Mouse (Mus musculus) kidney, adult 2 months (tissue): ENCODE measurements around the gene Zfp689. TPM values are rescaled to one million over a fixed set of nuclear protein-coding genes. Genes with fewer than 3 reads are reported as not detected.

Experiments used
- DNase-seq: peaks from one replicate; pipeline ENCODE4 v3.0.0; 2021
- H3K27ac ChIP-seq: fragments of 200-500 bp; 2 replicates; pipeline ENCODE4 v1.5.1; 2012; ENCODE audit warnings: low read depth, low read length, control low read depth, inconsistent platforms; ENCODE audit not compliant: insufficient read depth
- H3K27me3 ChIP-seq: fragments of 200-500 bp; replicated peaks from 2 replicates; pipeline ENCODE4 v1.6.1; 2012; ENCODE audit warnings: mild to moderate bottlenecking, moderate library complexity, low read length, inconsistent platforms; ENCODE audit not compliant: control insufficient read depth, insufficient read depth
- H3K36me3 ChIP-seq: fragments of 200-500 bp; 2 replicates; pipeline ENCODE4 v1.6.1; 2012; ENCODE audit warnings: mild to moderate bottlenecking, moderate library complexity, low read length, inconsistent platforms; ENCODE audit not compliant: control insufficient read depth, insufficient read depth
- H3K4me1 ChIP-seq: fragments of 200-500 bp; 2 replicates; pipeline ENCODE4 v1.6.1; 2011; ENCODE audit warnings: low read length; ENCODE audit not compliant: control insufficient read depth, insufficient read depth
- H3K4me3 ChIP-seq: fragments of 200-500 bp; 2 replicates; pipeline ENCODE4 v1.5.1; 2011; ENCODE audit warnings: mild to moderate bottlenecking, low read depth, low read length, control low read depth; ENCODE audit not compliant: insufficient read depth
- CTCF ChIP-seq: fragments of 200-500 bp; conservative IDR thresholded peaks from 2 replicates; pipeline ENCODE4 v1.5.1; 2011; ENCODE audit warnings: low read depth, mild to moderate bottlenecking, control low read depth, low read length, moderate library complexity, mixed read lengths; ENCODE audit not compliant: insufficient read depth, insufficient read length
- POLR2A ChIP-seq: fragments of 200-500 bp; IDR thresholded peaks from one replicate; pipeline ENCODE4 v1.6.1; 2011; ENCODE audit warnings: low read depth, low read length, control low read depth
- WGBS: fragments of 180-500 bp; shearing (Covaris S2); methylation state at CpG from one replicate; pipeline ENCODE4 v1.1.7; 2018; 5-methylcytosine and 5-hydroxymethylcytosine counted together
- polyA plus RNA-seq: library from polyadenylated mRNA; depleted of rRNA; stranded (reverse); fragments of >200 nt; gene quantifications from 2 replicates; pipeline ENCODE4 v1.2.3, GENCODE M21; 2012

The Zfp689 gene
- polyA plus RNA-seq, 1 experiment, result 3.0 TPM

GRCm38 (mm10) chr7:127485416-127485815 is 36.5 kb upstream of the Zfp689 start:
- no peak for DNase-seq
- Histone ChIP-seq H3K36me3 (peaks cover 13% of the 10 kb centered on the region), H3K4me3 (no peak overlapping the region), H3K27ac (no peak overlapping the region), H3K27me3 (no peaks in the 10 kb centered on the region), H3K4me1 (peaks cover 6% of the 10 kb centered on the region; the same call in 1 of the 2 replicates)
- 76% methylated on average over 5 of the region's 5 CpGs for WGBS
- TF ChIP-seq POLR2A (no peak), CTCF (no peak)

GRCm38 (mm10) chr7:127480321-127480720 is 31.4 kb upstream of the Zfp689 start:
- 41% methylated on average over 2 of the region's 2 CpGs for WGBS
- Histone ChIP-seq H3K36me3 (peaks cover 7% of the 10 kb centered on the region), H3K4me3 (peak overlapping the region; percentile 65), H3K27me3 (no peaks in the 10 kb centered on the region), H3K4me1 (peaks cover 12% of the 10 kb centered on the region; the same call in 1 of the 2 replicates), H3K27ac (no peak overlapping the region)
- no peak for TF ChIP-seq CTCF
- TF ChIP-seq POLR2A, result no peak
- peak; percentile 17 for DNase-seq

DNA sequence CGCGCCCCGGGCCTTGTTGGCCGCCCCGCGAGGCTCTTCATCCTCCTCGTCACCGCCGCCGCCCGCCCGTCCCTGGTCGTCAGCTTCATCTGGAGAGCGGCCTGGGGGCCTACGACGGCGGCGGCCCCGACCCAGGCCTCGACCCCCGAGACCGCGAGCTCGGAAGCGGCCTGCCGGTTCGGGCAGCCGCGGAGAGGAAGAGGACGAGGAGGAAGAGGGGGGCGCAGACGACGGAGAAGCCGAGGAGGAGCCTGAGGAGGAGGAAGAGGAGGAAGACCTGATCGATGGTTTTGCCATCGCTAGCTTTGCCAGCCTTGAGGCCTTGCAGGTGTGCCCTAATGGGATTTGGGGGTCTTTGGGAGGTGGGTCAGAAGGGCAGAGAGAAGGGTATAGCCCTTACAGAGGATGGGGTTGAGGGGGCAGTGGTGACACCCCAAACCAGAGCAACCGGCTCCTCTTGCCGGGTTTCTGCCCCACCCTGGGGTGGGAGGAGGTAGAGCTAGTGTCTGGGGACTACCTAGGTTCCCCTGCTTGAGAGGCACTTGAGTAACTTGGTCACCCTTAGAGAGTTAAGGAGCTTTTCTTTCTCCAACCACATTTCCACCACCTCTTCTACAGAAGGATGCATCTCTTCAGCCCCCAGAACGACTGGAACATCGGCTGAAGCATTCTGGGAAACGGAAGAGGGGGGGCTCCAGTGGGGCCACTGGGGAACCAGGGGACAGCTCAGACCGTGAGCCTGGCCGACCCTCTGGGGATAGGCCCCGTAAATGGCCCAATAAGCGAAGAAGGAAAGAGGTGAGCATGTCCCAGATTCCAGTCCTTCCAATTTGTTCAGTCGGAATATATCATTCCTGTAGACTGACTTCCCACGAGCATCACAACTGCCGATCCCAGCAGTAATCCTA is 30.6 kb upstream of the Zfp689 start:
- peaks cover 5% of the 10 kb centered on the region for H3K36me3 ChIP-seq
- 2% methylated on average over 47 of the region's 48 CpGs for WGBS
- DNase-seq, result peak; percentile 12
- H3K4me1 ChIP-seq, result peaks cover 12% of the 10 kb centered on the region; the same call in 1 of the 2 replicates
- TF ChIP-seq CTCF (no peak), POLR2A (no peak)
- no peaks in the 10 kb centered on the region for H3K27me3 ChIP-seq
- peak overlapping the region; percentile 96 for H3K27ac ChIP-seq
- H3K4me3 ChIP-seq, result peak overlapping the region; percentile 65

DNA sequence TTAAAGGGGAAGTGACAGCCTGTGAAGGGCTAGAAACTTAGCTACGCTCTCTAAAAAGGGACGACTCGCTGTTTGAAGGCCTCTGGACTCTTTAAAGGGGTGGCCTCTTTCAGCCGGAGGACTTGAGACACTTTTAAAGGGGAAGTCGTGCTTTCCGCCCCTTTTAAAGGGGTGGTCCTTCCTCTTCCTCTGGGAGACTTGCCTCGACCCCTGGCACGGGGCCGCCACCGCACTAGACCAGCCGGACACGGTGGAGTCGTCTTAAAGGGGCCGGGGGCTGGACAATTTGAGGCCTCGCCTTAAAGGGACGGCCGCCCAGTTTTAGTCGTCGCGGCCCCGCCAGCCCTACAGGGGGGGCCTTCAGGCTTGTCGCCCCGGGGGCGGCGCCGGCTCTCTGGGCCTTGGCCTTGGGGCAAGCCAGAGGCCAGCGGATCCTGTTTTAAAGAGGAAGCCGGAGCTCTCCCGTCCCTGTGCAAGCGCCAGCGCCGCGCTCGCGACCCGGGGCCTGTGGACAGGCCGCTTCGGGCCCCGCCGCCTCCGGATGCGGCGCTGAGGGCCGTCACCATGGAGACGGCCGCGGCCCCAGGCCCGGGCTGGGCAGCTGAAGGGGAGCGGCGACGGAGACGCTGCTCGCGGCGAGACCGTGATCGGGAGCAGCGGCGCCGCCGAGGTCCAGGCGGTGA is 29.8 kb upstream of the Zfp689 start, which contains the start of gene Fbrs:
Gene Fbrs (plus strand): TSS at position 565 of the 683 bp plus-strand sequence.
- WGBS, result under 1% methylated on average over 62 of the region's 62 CpGs
- Histone ChIP-seq H3K27ac (peak within 1 kb of the TSS; percentile 96), H3K4me1 (peaks cover 12% of the 10 kb centered on the region; the same call in 1 of the 2 replicates), H3K36me3 (peaks cover 3% of the 10 kb centered on the region), H3K4me3 (peak within 1 kb of the TSS; percentile 65), H3K27me3 (no peaks in the 10 kb centered on the region)
- TF ChIP-seq CTCF (no peak), POLR2A (peak; percentile 39)
- DNase-seq, result peak; percentile 99

DNA sequence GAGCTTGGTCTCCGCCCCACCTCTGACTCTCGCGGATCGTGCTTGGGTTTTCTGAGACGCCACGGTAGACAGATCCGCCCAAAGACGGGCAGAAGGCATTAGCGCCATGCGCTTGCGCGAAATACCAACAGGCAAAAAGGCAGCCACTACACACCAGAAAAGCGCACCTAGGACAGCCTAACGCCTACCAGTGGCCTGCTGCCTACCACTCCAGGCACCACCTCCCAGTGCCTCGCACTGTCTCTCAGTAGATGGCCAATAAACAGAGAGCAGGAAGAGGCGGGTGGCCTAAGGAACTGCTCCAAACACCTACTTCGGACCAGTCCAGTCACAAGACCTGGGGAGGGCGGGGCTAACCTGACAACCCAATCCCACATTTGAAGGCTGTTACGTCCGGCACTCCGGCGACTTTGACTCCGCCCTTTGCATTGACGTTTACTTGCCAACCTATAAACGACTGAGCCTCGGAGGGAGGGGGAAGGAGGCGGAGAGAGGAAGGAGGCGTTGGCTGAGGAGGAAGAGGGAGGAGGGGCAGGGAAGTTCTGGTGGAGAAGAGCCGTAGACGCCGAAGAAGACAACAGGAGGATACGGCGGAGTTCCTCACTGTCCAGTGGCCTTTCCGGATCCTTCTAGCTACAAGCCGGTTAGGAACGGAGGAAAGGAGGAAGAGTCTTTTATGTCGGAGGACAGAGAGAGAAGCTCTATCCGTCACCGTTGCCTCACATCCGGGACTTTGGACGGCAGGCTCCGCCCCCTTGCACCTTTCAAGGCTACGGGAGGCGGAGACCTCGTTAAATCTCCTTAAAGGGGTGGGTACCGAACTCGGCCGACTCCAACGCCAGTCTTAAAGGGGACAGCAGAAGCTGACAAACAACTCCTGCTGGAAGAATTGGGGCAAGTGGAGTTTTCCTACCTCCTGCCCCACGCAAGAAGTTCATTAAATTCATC is 29.0 kb upstream of the Zfp689 start:
- Histone ChIP-seq H3K27me3 (no peaks in the 10 kb centered on the region), H3K36me3 (peaks cover 2% of the 10 kb centered on the region), H3K27ac (peak overlapping the region; percentile 96), H3K4me3 (peak overlapping the region; percentile 65), H3K4me1 (peaks cover 12% of the 10 kb centered on the region; the same call in 1 of the 2 replicates)
- peak; percentile 100 for DNase-seq
- 0 out of 2 replicates have a peak, but pooled peaks have one; percentile 30 for TF ChIP-seq CTCF
- TF ChIP-seq POLR2A, result peak; percentile 86
- WGBS, result under 1% methylated on average over 50 of the region's 50 CpGs

DNA sequence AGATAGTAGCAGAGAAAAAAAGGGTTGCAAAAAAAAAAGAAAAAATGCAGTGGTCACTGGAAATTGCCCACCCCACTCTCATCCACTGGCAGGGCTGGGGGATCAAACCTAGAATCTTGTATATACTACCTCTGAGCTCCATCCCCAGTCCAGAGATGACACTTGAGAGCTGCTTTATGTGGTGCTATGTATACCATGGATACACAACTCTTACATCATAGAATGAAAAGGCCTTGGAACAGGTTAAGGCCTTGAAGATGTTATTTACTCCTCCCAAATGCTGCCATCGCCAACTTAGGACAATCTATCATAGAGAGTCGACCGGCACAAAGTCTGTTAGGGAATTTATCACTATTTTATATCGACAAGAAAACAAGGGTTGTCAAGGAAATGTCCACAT is 27.9 kb upstream of the Zfp689 start:
- Histone ChIP-seq H3K36me3 (no peaks in the 10 kb centered on the region; the same call in none of the 2 replicates), H3K4me1 (peaks cover 17% of the 10 kb centered on the region; the same call in 1 of the 2 replicates), H3K27ac (peak overlapping the region; percentile 61), H3K4me3 (no peak overlapping the region), H3K27me3 (no peaks in the 10 kb centered on the region)
- 47% methylated on average over 4 of the region's 4 CpGs for WGBS
- no peak for DNase-seq
- TF ChIP-seq CTCF (no peak), POLR2A (no peak)
